Mouse (Mus musculus) heart, embryonic 13.5 days (tissue): ENCODE measurements at regions not wholly inside any gene's neighbourhood (a gene's known extent, or its start where the extent isn't known, plus 50 kb on each side); places are given as distances from the start of the nearest gene placed in this dataset.

Experiments
- ATAC-seq: fragments of 200-750 bp; cut with Nextera tagmentation; 2 replicates; pipeline ENCODE4 v1.8.0; 2017; ENCODE audit warnings: moderate TSS enrichment; ENCODE audit not compliant: insufficient number of reproducible peaks, low FRiP score, low TSS enrichment; ENCODE audit errors: extremely low read depth
- H3K27ac ChIP-seq: fragments of 300-500 bp; sonication (generic); replicated peaks from 2 replicates; pipeline ENCODE4 v1.5.1; 2015; ENCODE audit warnings: moderate library complexity, mild to moderate bottlenecking, inconsistent platforms
- H3K27me3 ChIP-seq: fragments of 300-500 bp; sonication (generic); replicated peaks from 2 replicates; pipeline ENCODE4 v1.6.1; 2015; ENCODE audit warnings: mild to moderate bottlenecking, inconsistent platforms
- H3K36me3 ChIP-seq: fragments of 300-500 bp; sonication (generic); 2 replicates; pipeline ENCODE4 v1.6.1; 2015; ENCODE audit warnings: mild to moderate bottlenecking, inconsistent platforms
- H3K4me1 ChIP-seq: fragments of 300-500 bp; sonication (generic); 2 replicates; pipeline ENCODE4 v1.6.1; 2015; ENCODE audit warnings: inconsistent platforms
- H3K4me2 ChIP-seq: fragments of 300-500 bp; sonication (generic); 2 replicates; pipeline ENCODE4 v1.6.1; 2015; ENCODE audit warnings: inconsistent platforms, mild to moderate bottlenecking, moderate library complexity
- H3K4me3 ChIP-seq: fragments of 300-500 bp; sonication (generic); 2 replicates; pipeline ENCODE4 v1.5.1; 2015; ENCODE audit warnings: moderate library complexity, mild to moderate bottlenecking, inconsistent platforms
- H3K9ac ChIP-seq: fragments of 300-500 bp; sonication (generic); 2 replicates; pipeline ENCODE4 v1.6.1; 2015; ENCODE audit warnings: inconsistent platforms, mild to moderate bottlenecking, moderate library complexity
- H3K9me3 ChIP-seq: fragments of 300-500 bp; sonication (generic); 2 replicates; pipeline ENCODE4 v1.6.1; 2016; ENCODE audit warnings: inconsistent platforms
- WGBS: fragments of 180-500 bp; shearing (Covaris S2); methylation state at CpG from one replicate; pipeline ENCODE4 v1.1.7; 2015; ENCODE audit warnings: mixed read lengths; 5-methylcytosine and 5-hydroxymethylcytosine counted together

DNA sequence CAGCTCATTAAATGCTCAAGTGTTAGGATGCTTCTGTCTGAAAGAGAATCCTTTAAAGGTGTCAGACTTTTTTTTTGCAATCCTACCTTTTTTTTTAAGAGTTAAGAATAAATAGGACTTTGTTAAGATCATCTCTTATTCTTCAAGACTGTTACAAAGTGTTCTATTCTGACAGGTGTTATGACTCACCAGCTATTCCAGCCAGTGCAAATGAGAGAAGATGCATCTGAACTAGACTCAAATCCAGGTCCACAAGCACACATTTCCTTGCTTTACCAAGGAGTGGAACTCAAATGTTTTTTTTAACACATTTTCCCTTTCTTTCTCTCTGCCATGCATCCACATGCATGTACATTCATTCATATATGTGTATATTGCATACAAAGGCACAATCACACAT lies 98.4 kb upstream of the Atp10a start:
- H3K27ac ChIP-seq = no peak overlapping the region
- no peaks in the 10 kb centered on the region for H3K27me3 ChIP-seq
- H3K9me3 ChIP-seq = no peaks in the 10 kb centered on the region
- ATAC-seq = no peak
- no peak overlapping the region for H3K4me2 ChIP-seq
- no peak overlapping the region for H3K9ac ChIP-seq
- no peaks in the 10 kb centered on the region for H3K4me1 ChIP-seq
- no peak overlapping the region for H3K4me3 ChIP-seq
- H3K36me3 ChIP-seq = no peaks in the 10 kb centered on the region

GRCm38 (mm10) chr7:58568807-58569206 lies 87.2 kb upstream of the Atp10a start:
- no peaks in the 10 kb centered on the region for H3K27me3 ChIP-seq
- H3K4me1 ChIP-seq = no peaks in the 10 kb centered on the region
- H3K4me3 ChIP-seq = no peak overlapping the region
- no peak for ATAC-seq
- no peak overlapping the region for H3K27ac ChIP-seq
- whole genome bisulfite sequencing = 35% methylated on average over 2 of the region's 2 CpGs
- H3K9me3 ChIP-seq = no peaks in the 10 kb centered on the region
- H3K4me2 ChIP-seq = no peak overlapping the region
- no peak overlapping the region for H3K9ac ChIP-seq
- H3K36me3 ChIP-seq = no peaks in the 10 kb centered on the region

DNA sequence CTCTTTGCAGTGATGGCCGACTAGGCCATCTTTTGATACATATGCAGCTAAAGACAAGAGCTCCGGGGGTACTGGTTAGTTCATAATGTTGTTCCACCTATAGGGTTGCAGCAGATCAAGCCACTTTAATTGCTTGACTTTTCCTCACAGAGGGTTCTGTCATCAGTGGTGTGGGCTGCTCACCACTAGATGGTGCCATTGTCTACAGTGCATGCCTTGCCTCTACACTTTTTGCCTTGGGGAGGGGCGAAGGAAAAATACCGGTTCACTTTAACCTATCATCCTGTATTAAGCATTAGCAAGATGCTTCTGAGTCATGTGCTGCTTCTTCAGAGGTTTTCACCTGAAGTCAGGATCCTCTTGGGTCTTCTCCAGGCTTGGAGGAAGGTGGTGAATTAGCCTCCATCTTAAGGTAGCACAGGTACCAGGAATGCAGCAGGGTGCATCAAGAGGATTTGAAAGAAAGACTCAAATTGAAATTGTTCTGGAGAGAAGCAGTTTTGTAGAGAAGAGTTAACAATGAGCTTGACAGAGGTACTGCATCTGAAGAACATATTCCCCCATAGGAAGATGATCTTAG lies 71.6 kb upstream of the Atp10a start:
- 23% methylated on average over 4 of the region's 4 CpGs for WGBS
- peaks cover 9% of the 10 kb centered on the region; the same call in 1 of the 2 replicates for H3K4me1 ChIP-seq
- no peaks in the 10 kb centered on the region for H3K36me3 ChIP-seq
- no peaks in the 10 kb centered on the region for H3K9me3 ChIP-seq
- no peak overlapping the region for H3K4me2 ChIP-seq
- no peak overlapping the region for H3K27ac ChIP-seq
- no peak overlapping the region for H3K4me3 ChIP-seq
- ATAC-seq = no peak
- H3K27me3 ChIP-seq = no peaks in the 10 kb centered on the region
- H3K9ac ChIP-seq = no peak overlapping the region

DNA sequence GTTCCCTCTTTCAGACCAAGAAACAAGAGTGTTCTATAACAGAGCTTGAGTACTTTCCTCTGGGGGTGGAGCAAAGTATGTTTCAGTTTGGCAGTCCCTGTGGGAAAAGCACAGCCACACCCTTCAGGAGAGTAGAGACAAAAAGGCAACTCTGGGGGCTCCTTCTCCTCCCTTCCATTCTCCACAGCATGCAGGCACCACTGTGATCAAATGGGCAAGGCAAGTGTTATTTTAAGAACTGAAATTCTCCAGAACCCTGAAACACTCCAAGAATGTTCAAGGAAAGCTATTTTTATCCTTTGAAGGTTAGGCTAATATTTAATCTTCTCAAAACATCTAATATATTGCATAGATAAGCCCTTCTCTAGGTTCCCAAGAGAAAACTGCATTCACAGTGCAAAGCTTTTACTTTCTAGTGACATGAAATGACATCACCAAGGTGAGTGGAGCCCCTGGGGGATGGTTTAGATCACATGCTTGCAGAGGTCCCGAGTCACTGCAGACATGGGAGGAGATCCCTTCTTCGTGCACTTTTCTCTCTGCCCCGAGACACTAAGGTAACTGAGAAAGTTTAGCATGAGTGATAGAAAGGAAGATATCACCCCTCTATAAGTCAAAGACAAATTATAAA lies 70.2 kb upstream of the Atp10a start:
- WGBS = 40% methylated on average over 3 of the region's 3 CpGs
- H3K27ac ChIP-seq = 0 out of 2 replicates have a peak overlapping the region, but pooled peaks have one; percentile 7
- ATAC-seq = no peak

GRCm38 (mm10) chr7:58595951-58596350 lies 60.0 kb upstream of the Atp10a start:
- H3K4me3 ChIP-seq = no peak overlapping the region
- H3K4me2 ChIP-seq = no peak overlapping the region
- ATAC-seq = no peak
- no peaks in the 10 kb centered on the region for H3K4me1 ChIP-seq
- H3K27ac ChIP-seq = no peak overlapping the region
- H3K36me3 ChIP-seq = no peaks in the 10 kb centered on the region
- no peaks in the 10 kb centered on the region for H3K27me3 ChIP-seq
- WGBS = 33% methylated on average over 1 of the region's 1 CpGs
- H3K9me3 ChIP-seq = no peaks in the 10 kb centered on the region
- H3K9ac ChIP-seq = no peak overlapping the region

More for the DNA sequence above, 70.2 kb upstream of the Atp10a start:
- Histone ChIP-seq H3K4me2 (no peak overlapping the region), H3K9ac (no peak overlapping the region), H3K36me3 (no peaks in the 10 kb centered on the region), H3K27me3 (no peaks in the 10 kb centered on the region), H3K4me3 (no peak overlapping the region), H3K4me1 (peaks cover 9% of the 10 kb centered on the region; the same call in 1 of the 2 replicates), H3K9me3 (no peaks in the 10 kb centered on the region)
